Mouse (Mus musculus) liver, adult 2 months (tissue): ENCODE results near the gene Gm973.

Experiments
- CTCF ChIP-seq: fragments of 200-500 bp; IDR thresholded peaks from 2 replicates; pipeline ENCODE4 v1.5.1; 2011; ENCODE audit warnings: low read depth, low read length, control low read depth
- POLR2A ChIP-seq: fragments of 200-500 bp; IDR thresholded peaks from 2 replicates; pipeline ENCODE4 v1.6.1; 2011; ENCODE audit warnings: low read length, control low read depth; ENCODE audit not compliant: insufficient read depth; ENCODE audit errors: extremely low read depth

GRCm38 (mm10) chr1:59542231-59542630 is 26.2 kb downstream of the Gm973 start:
- no peak for TF ChIP-seq POLR2A
- no peak for TF ChIP-seq CTCF
